Mouse (Mus musculus) gastrocnemius, postnatal 10 days (tissue): ENCODE measurements around the gene Pofut1. TPM values are rescaled to one million over a fixed set of nuclear protein-coding genes. Genes with fewer than 3 reads are reported as not detected.

Experiments used
- DNase-seq: peaks from one replicate; pipeline ENCODE4 v3.0.0; 2021; ENCODE audit warnings: mixed read lengths
- long read RNA-seq, 2 experiments: library from polyadenylated mRNA; stranded (forward); transcript quantifications; one replicate each; pipeline ENCODE4 v2.0.0; 2021
- total RNA-seq, 2 experiments: library from RNA; stranded (reverse); gene quantifications; 2 replicates each; pipeline ENCODE4 v1.2.3; 2021

Gene Pofut1
- total RNA-seq: 10 to 100 TPM; 24.1 to 29.2 TPM
- long read RNA-seq, experiment 1, full-length matches to known transcripts: 22 of 38 reads
- long read RNA-seq, experiment 1, partial matches to known transcripts: 0 of 38 reads
- long read RNA-seq, experiment 1, other reads (novel, unspliced or antisense): 16 of 38 reads
- long read RNA-seq, experiment 2, full-length matches to known transcripts: 14 of 25 reads
- long read RNA-seq, experiment 2, partial matches to known transcripts: 1 of 25 reads
- long read RNA-seq, experiment 2, other reads (novel, unspliced or antisense): 10 of 25 reads

DNA sequence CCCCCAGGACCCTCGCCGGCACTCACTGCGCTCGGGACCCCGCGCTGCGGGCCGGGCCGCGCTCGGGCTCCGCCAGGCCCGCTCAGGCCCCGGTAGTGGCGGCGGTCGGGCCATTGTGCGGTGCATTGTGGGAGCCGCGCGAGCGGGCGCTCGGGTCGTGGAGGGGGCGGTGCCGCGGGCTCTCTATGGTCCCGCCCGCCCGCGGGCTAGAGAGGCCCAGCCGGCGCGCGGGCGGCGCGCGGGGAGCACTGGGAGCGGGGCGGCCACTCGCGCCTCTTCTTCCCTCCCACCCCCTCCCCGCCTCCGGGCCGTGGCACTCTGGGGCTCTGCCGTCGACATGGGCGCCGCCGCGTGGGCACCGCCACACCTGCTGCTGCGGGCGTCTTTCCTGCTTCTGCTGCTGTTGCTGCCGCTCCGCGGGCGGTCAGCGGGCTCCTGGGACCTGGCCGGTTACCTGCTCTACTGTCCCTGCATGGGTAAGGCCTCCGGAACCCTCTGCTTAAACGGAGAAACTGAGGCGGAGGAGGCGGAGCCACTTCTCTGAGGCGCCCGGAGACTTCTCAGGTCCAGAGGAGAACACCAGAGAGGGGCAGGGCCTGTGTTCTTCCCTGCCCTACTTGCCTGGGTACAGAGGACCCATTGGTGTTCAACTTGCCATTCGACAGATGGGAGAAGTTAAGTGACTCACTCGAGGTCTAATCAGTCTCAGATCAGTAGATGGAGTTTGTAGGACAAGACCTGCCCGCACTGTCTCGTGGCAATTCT lies at the start of gene Pofut1, which contains the start of gene Plagl2:
Pofut1 (plus strand) TSS at position 284 of the 765 bp plus-strand sequence.
Plagl2 (minus strand) TSS at position 177 of the 765 bp plus-strand sequence.
- peak; percentile 90 for DNase-seq

DNA sequence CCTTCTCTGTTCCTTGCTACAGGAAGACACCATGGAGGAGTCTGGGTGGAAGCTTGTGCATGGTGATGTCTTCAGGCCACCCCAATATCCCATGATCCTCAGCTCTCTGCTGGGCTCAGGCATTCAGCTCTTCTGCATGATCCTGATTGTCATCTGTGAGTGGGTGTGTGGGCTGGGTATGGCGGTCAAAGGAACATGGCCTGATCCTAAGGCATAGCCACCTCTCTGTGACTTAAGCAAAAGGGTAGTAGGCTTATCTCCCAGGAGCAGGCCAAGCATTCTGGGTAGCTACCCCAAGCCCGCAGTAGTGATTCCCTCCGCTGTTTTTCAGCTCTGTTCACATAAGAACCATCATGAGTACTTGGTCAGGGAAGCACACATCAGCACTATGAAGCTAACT lies 47.1 kb upstream of the Pofut1 start:
- no peak for DNase-seq

DNA sequence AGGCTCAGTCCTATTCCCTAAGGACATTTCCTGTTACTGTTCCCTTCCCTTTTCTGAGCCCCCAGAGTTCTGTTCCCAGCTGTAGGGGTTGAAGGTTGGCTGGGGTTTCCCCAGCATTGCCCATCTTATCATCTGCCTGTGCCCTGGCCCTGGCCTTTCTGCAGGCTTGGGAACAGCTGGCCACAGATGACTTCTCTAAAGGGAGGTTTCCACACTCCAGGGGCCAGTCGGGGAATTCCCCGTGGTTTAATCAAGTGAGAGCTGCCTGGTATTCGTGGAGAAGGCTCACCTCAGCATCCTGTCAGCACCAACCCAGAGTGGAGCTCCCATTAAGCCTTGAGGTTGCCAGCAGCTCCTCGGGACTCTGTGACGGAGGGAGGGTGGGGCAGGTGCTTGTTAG lies 42.8 kb upstream of the Pofut1 start:
- DNase-seq: no peak

DNA sequence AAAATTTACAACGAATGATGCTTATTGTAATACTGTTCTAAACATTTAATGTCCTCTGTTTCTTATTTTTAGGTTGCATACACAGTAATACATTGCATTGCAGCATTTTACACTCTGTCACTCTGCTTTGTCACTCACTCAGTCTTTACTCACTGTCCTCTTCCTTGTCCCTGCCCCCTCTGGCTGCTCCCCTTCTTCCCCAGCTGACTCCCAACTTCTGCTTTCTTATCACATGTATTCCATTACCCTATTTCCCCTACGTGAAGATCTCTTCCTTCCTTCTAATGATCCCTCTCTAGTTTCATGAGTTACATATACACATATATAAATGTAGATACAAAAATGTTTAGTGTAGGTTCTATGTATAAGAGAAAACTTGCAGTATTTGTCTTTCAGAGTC lies 42.2 kb upstream of the Pofut1 start:
- DNase-seq: no peak

DNA sequence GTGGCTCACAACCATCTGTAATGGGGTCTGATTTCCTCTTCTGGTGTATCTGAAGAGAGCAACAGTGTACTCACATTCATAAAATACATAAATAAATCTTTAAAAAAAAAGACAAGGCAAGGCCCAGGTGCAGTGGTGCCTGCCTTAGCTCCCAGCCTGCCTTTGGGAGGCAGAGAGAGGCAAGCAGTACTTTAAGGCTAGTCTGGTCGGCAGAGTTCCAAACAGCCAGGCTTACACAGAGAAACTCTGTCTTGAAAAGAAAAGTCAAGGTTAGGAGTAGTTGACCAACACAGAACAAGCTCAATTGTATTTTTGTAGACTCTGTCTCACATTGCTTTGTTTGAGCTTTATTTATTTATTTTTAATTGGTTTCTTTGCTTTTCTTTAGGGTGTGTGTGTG lies 38.6 kb upstream of the Pofut1 start:
- no peak for DNase-seq

DNA sequence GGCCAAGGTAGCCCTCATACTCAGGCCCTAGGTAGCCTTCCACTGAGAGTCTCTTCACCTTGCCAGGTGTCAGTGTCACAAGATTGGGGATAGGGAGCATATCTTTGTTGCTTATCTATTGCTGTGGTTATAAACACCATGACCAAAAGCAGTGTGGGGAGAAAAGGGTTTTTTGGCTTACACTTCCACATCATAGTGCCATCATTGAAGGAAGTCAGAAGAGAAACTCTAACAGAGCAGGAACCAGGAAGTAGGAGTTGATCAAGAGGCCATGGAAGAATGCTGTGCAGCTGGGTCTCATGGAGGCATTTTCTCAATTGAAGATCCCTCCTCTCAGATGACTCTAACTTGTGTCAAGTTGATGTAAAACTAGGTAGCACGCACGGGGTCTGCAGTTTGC lies 33.2 kb upstream of the Pofut1 start:
- DNase-seq: no peak

DNA sequence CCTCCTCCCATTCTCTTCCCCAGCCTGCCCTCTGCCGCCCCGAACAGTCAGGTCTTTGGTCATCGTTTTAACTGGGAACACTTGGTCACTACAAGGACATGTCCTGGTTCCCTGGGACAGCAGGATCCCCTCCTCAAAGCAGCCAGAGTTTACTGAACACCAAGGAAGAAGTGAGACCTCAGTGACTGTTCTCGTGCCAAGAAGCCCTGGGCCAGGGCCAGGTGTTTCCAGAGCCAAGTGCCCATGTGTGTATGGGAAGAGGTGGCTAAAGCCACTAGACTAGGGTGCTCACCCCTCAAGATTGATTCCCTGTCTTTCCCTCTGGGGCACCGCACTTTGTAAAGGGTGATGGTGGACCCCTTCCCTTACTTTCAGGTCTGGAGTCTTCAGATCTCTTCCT lies 32.0 kb upstream of the Pofut1 start:
- no peak for DNase-seq

DNA sequence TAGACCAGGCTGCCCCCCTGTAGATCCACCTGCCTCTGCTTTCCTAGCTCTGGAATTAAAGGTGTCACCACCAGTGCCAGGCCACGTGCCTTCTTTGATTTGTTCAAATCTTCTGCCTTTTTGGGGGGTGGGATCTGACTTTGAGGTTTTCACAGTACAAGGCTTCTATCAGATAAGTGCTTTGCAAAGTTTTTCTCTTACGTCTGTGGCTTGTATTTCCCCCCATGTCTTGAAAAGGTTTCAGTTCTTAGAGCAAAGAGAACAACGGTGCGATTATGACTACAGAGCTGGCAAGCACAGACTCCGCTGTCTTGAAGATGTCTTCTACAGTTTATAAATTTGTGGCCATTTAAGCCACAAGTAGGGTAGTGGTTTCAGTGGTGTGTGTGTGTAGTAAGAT lies 29.9 kb upstream of the Pofut1 start:
- DNase-seq: no peak

DNA sequence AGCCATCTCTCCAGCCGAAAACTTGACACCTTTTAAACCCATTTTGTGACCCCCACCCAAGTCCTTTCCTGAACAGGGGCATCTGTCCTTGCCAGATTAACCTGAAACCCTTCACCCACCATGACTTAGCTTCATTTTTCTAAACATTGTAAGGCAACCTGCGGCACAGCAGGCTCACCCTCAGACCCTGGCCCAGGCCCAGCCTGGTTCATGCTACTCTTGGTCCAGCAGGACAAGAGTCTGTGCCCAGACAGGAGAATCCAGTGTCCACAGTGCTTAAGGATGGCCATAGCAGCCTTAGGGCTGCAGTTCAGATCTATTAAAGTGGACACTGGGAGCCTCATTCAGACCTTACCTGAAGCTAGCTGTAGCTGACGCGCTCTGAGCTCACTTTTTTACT lies 28.0 kb upstream of the Pofut1 start:
- no peak for DNase-seq

DNA sequence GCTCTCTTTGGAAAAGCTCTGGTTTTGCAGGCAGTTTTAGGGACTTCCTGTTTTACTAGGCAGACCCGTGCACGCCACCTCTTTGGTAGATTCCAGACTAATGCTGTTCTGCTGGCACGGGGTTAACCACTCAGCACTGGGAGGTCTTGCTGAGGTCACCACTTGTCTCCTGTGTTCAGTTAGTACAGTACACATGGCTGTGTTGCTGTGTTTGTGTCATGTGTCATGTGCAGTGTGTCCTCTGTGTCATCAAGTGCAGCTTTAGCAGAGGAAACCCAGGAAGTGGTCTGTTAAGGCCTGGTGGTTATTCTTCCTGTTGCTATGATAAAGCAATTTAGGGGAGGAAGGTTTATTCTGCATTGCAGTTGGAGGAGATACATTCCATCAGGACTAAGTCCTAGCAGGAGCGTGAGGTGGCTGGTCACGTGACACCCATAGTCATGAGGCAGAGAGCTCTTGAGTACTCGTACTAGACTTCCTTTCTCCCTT lies 26.5 kb upstream of the Pofut1 start:
- DNase-seq: no peak

DNA sequence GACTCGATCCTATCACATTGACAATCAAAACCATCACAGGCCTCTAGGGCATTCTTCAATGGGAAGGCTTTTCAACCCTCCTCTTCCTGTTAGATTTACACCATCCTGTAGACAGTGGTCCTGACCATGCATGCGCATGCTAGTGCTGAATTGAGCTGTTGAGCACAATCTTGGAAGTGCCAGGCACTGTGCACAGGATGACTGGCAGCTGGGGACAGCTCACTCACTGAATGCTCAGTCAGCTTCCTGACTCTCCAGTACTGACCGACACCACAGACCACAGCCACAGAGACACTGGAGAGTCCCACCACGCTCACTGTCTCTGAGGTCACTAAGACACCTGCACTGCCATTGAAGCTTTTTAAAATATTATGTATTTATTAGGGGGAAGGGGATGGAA lies 25.9 kb upstream of the Pofut1 start:
- no peak for DNase-seq

DNA sequence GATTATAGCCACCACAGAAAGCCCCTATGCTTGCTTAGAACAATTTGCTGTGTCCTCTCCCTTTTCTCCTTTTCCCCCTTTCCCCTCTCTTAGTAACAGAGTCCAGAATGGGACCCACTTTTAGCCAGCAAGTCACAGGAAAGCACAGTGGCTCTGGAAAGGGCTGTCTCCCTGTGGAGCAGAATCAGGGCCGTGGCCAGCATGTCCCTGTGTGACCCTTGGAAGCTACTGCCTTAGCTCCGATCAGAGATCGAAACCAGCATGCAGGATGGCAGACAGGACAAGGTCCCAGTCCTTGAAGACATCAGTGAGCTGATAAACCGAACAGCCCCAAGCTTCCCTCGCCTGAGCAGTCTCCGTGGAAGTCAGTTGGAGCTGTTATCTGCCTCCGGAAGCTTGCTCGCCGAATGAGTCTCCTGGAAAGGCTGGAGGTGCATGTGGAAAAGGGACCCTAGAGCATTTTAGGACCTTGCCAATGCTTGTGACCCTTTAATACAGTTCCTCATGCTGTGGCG lies 23.4 kb upstream of the Pofut1 start:
- no peak for DNase-seq

DNA sequence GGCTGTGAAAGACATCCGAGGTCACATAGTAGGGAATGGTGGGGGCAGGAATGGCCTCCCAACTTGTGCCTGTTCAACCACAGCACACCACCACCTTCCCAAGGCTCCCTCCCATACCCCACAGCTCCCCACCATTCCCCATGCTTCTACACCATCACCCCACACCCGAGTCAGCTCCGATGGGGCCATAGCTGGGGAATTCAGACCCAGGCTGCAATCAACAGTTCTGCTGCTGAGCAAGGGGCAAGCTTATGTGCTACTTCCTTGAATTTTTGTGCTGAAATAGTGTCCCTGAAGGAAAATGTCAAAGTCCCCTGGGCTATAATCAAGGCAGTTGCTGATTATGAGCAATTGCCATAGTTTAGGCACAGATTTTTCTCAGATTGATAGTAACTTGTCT lies 22.8 kb upstream of the Pofut1 start:
- DNase-seq: no peak

DNA sequence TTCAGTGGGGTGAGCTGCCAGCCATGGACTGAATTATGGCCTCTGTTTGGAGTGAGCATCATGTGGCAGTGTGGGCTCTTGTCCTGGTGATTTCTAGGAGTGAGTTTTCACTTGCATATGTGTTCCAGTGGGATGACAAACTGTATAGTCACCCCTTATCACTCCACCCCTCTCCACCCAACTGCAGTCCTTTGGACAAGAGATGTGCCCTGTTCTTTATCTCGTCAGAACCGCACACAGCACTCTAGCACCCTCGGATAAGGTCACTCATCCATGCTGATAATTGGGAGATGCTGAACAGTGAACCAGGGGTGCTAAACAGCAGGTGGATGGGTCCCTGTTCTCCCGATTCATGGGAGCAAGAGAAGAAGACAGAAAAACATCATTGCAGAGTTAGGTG lies 19.7 kb upstream of the Pofut1 start:
- DNase-seq: no peak

DNA sequence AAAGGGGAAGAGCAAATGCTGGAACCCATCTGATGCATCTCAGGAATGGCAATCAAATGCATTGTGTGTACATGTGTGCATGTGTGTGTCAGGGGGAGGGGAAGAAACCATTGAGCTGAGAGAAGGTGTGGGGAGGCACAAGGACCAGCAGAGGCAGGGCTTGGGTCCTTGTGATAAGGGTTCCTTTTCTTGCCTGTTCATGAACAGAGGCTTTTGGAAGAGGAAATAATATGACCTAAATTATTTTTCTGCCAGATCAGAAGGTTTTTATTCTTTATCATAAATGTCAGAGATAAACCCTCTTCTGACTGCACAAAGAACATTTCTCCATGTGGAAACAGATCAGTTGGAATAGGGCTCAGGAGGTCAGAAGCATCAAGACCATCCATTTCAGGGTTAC lies 19.2 kb upstream of the Pofut1 start:
- DNase-seq: no peak

DNA sequence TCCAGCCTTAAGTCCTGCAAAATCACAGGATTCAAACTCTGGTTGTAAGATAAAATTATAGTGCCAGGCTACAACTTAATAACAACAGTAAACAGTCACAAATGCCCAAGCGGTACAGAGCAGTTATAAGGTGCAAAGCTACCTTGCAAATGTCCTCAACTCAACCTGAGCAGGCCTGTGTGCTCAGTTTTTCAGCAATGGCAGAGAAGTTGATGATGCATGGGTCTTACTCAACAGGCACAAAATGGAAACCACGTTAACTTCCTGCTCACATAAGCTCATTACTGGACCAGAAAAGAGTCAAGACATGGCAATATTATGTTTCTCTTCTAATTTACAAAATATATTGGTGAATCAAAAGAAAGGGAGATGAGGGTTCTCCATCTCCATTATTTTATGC lies 18.8 kb upstream of the Pofut1 start:
- no peak for DNase-seq

DNA sequence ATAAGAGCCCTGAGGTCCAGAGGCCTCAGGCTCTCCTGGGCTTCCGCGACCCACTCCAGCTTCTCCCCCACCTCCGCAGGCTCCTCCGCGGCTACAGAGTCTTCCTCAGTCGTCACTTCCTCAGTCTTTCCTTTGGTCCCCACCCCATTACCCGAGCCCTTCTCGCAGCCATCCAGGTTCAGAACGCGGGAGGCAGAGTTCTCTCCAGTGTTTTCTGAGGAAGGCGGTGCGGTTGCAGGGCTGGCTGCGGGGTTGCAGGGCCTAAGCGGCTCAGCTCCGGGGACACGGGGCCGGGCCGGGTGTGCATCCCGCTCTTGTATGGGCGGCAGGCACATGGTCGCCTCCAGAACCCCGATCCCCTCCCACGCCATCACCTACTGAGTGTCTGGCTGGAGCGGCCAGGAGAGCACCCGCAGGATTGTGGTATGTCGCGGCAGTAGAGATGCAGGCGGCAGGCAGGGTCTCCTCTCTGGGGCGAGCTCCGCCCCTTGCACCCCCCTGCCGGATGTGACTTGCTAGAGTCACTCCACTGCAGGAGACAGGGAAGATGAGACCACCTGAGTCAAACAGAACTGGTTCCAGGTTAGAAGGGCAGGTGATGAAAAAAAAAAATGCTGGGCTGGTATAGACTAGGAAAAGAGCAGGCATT lies 16.3 kb upstream of the Pofut1 start, which contains the start of gene Tspyl3:
Tspyl3 (minus strand) TSS at position 496 of the 649 bp plus-strand sequence.
- peak; percentile 40 for DNase-seq

DNA sequence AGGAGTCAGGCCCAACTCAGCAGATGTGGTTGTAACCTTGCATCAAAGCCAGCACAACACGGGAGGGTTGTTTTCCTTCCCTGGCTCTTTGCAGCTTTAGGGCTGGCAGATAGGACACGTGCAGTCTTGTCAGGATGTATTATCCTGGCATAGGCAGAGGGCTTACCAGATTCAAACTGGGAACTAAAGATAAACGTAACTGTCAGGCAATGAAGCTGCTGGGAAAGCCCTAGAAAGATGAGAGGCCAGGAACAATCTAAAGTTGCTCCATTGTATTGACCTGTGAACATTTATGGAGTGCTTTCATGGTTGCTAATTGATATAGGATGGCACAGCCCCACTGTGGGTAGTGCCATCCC lies 15.8 kb upstream of the Pofut1 start:
- no peak for DNase-seq

DNA sequence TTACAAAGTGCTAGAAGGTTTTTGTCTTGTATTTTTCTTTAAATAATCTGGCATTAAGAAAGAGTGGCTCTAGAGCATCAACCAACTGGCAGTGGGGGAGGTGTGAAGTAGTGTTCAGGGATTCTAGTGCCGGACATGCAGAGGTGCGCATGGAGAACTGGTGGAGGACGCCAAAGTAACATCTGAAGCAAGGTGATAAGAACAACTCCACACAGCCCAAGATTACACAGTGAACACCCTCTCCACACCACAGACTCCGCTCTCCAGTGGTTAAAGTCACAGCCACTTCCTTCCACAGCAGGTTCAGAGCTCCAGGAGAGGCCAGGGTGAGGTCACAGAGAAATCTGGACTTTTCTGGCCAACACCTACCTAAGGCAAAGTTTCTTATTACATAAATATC lies 13.4 kb upstream of the Pofut1 start:
- DNase-seq: no peak

DNA sequence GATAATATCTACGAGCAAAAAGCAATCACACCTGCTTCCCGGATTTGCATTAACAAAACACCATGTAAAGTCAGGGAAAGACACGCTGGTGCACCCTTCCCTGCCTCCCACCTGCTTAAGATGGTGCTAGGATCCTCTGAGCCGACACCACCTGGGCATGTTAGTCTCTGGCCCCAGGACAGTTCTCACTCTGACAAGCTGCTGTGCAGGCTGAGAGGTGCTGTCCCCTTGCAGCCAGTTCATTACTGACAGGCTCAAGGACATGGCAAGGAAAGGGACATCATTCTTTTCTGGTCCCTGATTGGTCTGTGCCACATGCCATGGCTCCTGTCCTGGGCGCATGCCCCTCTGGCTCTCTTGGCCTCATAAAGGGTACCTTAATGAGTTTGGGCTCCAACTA lies 12.8 kb upstream of the Pofut1 start:
- DNase-seq: no peak

DNA sequence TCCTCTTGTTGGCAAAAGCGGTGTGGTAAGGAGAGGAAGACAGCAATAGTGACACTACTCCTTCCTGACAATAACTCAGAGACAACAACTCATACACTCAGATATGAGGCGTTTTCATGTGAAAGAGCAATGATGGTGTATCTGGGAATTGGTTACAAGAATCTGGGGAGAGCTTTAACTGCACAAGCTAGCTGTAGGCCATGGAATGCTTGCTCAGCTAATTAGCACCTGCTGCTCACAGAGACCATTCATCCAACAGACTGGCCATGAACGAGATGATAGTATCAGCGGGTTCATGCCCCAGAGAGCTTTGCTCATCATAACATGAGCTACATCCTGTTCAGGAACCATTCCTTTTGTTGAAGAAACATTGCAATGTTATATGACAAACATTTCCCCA lies 4.1 kb upstream of the Pofut1 start:
- DNase-seq: no peak

DNA sequence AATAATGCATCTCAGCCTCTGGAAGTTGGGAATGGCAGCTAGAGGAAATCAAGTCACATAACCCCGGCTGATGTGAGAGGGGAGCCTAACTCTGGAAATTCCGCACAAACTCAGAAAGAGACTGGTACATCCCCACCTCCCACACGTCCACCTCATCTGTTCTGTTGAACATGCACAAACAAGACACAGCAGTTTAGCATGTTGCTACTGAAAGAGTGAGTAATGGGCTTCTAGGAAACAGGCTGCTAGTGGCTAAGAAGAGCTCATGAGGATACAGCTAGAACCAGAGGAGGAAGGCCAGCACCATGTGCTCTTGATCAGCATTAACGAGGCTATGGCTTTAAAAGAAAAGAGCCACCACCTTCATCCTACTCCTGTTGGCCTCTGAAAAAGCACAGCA lies 3.4 kb upstream of the Pofut1 start:
- DNase-seq: no peak

DNA sequence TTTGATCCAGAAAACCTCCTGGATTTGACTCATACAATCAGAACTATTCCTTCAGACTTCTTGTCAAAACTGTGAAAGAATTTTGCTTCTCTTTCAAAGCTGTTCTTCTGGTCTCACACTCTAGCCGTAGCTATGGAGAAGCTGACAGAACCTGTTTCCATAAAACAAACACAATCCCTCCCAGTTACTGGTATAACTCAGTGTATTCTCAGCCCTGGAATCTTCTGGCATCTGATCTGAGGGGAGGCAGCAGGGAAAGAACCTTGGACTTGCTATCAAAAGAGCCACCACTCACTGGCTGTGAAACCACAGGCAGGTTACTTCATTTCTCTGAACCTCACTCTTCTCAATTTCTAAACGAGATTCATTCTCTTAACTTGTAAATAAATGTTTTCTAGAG lies 2.9 kb upstream of the Pofut1 start:
- no peak for DNase-seq
